Mouse (Mus musculus): ENCODE data around the gene Nkiras1.

The Nkiras1 gene

DNA sequence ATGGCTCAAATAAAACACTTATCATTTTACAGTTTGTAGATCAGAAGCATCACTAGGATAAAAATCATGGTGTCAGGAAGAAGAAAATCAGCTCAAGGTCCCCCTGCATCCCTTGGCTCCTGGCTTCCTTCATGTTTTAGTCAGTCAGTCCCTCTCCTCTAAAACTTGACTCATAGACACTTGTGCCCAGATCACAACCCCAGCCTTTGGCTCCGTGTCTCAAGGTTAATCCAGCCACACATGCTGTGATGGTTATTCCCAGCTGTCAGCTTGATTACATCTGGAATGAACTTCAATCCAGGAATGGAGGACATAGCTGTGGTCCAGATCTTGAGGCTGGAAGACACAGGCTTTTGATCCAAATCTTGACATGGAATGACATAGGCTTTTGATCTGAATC is 3.6 kb downstream of the Nkiras1 start:
- no peak for DNase-seq (ENCODE audit: low read depth, low spot score)

DNA sequence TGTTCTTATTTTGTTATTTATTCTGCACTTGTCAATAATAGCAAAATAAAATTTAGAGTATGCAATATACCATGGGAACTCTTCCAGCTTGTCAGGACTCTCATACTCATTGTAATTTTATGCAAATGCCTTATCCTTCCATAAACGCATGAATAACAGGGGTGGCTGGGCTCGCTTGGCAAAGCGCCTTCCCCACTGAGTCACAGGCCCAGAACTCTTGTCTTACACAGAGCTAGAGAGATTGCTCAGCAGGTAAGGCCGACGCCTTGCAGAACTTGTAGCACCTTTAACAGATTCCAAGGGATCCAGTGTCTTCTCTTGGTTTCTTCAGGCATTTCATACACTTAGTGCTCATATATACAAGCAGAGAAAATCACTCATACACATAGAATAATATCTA is 9.4 kb downstream of the Nkiras1 start:
- no peak for DNase-seq (ENCODE audit: low read depth, low spot score)

DNA sequence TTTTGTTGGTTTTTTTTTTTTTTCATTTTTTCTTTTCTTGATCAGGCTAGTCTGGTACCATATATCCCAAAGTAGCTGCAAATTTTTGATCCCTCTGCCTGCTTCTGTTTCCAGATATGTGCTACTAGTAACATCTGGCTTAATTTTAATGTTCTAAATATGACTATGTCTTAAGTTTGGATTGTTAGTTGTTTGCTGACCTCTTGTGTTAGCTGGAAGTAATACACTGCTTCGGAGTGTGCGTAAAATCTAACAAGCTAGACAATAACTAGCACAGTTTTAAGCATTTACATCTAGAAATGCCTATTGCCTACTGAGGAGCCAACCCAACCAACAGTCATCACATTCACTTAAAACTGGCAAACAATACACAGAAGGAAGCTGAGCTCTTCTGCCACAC is 13.6 kb downstream of the Nkiras1 start:
- no peak for DNase-seq (ENCODE audit: low read depth, low spot score)

DNA sequence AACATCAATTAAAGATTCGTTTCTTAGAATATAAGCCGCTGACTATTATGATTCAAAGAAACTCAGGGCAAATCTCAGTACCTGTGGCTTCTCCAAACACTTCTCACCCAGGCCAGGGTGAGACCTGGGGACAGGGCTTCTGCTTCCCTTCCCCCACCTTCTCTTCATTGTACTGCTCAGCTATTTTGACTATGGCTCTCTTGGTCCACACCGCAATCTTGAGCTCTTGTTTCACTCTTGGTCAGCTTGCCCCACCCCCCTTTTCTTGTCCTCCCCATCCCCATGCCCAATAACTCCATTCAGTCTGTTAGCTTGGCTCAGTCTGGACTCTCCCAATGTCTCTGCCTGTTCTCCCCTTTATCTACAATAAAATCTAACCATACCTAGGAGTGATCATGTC is 14.5 kb downstream of the Nkiras1 start:
- no peak for DNase-seq (ENCODE audit: low read depth, low spot score)

DNA sequence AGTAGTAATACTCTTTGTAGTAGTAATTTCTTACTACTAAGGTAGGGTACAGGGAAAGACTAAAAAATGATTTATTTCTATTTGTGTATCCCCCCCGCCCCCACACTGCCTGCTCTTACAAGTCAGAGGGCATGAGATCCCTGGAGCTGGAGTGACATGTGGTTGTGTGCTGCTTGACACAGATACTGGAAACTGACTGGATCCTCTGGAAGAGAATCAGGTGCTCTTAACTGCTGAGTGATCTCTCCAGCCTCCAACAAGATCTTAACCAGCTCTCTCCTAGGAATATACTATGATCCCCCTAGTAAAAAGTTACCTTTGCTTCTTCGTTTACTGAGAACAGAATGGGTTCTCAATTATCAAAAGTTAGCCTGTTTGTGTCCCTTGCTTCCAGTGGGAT is 15.5 kb downstream of the Nkiras1 start:
- DNase-seq (ENCODE audit: low read depth, low spot score), result peak; percentile 43

DNA sequence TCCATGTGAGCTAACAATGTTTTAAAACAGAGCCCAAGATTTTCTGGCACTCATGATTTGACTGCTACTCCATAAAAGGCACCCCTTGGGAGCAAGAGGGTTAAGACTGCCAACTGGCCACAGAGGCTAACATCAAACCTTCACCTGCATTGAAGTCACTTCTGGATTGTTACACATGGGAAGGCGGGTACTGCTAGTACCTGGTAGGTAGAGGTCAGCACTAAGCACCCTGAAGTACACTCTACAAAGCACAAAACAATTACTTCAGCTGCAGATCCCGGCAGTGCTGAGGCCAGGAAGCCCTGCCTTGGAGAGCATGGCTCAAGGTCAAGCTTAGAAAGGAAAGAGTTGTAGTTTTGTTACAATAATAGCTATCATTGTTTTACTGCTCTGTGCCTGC is 16.5 kb downstream of the Nkiras1 start:
- DNase-seq (ENCODE audit: low read depth, low spot score), result no peak

DNA sequence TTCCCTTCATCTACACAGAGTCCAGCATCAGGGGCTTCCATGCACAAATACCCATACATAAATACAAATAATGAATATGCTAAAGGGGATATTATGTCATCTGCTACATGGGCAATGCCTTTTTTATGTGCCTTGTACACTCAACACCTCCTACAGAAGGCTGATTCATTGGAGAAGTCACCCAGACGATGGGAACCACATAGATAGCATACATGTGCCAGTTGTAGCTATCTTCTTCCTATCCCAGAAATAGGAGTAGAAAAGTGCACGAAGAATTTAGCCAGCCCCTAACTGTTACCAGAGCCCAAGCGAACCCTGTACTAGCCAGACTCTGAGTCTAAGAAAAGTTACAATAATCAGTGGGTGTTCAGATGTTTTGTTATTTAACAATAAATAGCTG is 21.2 kb downstream of the Nkiras1 start:
- DNase-seq (ENCODE audit: low read depth, low spot score), result no peak

DNA sequence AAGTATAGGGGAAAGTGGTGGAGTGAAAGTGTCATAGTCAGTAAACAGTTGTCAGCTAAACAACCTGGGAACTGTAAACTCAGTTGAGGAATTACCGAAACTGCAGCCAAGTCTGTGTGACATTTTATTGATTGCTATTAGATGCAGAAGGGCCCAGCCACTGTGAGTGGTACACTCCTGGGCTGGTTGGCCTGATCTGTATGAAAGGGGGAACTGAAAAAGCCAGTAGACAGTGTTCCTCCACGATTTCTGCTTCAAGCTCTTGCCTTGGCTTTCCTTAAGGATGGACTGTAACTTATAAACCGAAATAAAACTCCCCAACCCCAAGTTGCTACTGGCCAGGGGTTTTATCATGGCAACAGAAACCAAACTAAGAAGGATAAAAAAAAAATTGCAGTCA is 21.6 kb downstream of the Nkiras1 start:
- no peak for DNase-seq (ENCODE audit: low read depth, low spot score)

DNA sequence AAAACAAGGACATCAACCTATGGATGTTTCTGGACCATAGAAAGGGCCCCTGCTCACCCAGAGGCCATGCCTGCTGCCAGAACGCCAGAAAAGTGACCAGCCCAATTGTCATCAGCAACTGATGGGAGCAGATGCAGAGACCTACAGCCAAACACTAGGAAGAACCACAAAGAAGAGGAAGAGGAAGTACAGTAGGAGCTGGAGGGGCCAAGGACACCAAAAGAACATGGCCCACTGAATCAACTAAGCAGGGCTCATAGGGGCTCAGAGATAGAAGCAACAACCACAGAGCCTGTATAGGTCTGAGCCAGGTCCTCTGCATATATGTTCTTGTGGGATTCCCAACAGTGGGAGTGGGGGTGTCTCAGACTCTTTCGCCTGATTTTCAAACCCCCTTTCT is 26.5 kb downstream of the Nkiras1 start:
- no peak for DNase-seq (ENCODE audit: low read depth, low spot score)

DNA sequence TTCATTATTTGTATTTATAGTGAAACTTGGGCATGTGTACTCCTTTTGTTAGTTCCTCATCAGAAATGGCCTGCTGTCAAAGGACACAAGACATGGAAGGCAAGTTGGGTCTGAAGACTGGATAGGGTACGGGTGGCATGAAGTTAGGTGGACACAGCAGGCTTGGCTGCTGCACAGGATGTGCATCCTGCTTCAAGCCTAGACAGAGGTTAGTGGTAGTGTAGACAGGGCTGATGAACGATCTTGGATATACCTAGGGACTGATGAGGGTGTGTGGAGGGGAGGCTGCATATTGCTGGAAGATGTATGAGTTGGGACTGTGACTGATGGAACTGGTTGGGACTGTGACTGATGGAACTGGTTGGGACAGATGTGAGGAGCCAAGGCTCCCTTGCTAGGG is 27.9 kb downstream of the Nkiras1 start:
- DNase-seq (ENCODE audit: low read depth, low spot score), result no peak

DNA sequence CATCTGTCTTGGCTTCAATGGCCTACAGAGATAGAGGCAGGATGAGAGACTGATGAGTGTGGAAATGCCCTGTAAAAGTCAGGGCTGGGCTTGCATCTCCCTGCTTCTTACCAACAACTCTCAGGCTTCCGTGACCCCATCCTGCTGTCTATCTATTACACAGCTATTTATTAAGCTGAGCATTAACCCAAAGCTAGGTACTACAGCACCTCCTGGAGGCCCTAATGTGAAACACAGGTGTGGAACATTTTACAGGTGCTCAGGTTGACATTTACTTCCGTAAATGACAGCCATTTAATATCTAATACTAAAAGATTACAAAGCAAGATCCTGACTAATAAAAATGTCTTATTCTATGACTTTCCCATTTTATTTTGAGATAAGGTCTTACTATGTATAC is 29.7 kb downstream of the Nkiras1 start:
- no peak for DNase-seq (ENCODE audit: low read depth, low spot score)

DNA sequence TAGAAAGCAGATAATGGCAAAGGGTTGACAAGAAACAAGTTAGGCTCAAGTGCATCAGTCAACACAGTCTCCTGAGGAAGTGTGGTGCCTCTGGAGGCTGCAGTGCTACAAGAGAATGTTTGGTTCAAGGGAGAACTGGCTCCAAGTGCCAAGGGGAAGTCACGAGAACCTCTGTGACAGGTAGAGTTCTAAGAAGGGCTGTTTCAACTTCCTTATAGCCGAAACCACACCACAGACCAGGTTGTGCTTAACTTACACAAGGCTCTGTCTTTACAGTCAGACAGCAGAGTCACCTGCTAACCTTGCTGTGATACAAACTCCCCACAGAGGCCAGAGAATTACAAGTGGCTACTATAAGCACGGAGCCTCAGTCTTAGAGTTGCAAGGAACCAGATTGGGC is 30.7 kb downstream of the Nkiras1 start:
- no peak for DNase-seq (ENCODE audit: low read depth, low spot score)

DNA sequence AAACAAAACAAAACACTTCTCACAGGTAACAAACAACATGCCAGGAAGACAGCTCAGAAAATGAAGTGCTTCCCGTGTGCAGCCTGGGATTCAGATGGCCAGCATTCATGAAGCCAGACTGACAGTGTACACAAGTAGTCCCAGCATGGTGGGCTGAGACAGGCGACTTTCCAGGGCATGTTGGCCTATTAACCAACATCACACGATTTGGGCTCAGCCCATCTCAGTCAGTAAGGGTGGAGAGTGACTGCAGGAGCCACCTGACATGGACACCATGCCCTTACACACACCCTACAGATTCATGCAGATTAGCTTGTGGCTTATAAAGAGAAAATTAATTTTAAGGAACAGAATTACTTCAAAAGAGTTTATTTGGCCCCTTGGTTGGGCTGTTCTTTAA is 31.8 kb downstream of the Nkiras1 start:
- DNase-seq (ENCODE audit: low read depth, low spot score), result no peak

DNA sequence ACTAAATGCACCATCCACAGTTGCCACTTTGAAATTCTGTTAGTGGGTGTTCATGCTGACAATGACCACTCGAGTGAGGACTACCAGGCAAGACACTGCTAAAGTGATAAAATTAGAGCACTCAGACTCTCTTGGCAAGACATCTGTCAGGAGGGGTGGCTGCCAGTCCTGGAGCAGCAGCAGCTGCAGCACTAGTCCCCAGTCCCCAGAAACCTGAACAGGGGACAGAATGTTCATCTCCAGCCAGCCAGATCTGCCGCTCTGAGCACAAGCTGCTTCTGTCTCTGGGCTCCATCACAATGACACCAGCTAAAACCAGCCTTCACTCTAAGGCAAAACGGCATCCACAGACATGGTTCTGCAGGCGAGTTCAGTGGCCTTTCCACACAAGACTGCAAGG is 32.3 kb downstream of the Nkiras1 start:
- DNase-seq (ENCODE audit: low read depth, low spot score), result peak; percentile 90

DNA sequence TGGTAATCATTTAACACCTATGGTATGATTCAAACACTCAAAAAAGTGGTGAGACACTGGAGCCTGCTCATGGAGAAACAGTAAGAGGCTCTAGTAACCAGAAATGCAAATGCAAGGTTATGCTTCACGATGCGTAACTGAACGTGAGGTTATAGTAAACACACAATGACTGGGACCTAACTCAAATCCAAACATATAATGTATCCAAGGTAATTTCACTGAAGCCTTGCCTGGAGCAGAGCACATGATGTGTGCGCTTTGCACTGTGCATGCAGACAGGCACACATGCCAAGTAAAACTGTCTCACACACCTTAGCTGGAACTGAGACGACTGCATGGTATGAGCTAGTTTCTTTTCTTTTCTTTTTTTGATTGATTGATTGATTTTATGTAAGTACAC is 33.2 kb downstream of the Nkiras1 start:
- DNase-seq (ENCODE audit: low read depth, low spot score), result no peak

DNA sequence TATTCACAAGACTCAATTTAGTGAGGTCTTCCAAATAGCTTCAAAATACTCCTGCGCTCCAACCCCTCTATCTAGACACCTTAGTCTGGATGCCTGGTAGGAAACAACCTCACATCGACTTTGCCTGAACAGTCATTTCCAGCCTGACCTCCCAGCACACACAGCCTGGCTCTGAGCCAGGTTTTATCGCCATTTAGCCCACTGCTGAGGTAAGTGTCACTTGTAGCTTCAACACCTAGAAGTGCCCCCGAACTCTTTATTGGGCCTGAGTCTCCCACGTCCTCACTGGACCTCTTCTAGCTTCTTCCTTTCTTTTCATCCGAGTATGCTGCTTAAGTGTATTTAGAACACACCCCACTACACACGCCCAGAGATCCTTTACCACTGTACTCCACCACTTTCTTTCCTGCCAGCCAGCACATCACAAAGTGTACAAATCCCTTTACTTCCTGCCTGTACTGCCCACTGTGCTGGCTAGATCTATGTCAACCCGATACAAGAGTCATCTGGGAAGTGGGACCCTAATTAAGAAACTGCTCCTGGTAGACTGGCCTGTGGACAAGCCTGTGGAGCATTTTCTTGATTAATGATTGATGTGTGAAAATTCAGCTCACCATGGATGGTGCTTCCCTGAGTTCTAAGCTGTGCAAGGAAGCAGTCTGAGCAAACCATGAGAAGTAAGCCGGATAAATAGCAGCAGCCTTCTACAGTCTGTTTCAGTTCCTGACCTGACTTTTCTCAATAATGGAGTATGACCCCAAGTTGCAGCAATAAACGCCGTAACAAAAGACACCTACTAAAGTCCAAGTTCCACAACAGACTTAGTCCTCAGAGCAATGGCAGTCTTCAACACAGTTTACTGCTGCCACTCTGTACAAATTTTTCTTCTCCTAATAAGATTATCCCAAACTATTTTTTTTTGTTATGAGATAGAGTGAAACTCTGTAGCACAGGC is 46.8 kb downstream of the Nkiras1 start:
- DNase-seq (ENCODE audit: low read depth, low spot score), result no peak

DNA sequence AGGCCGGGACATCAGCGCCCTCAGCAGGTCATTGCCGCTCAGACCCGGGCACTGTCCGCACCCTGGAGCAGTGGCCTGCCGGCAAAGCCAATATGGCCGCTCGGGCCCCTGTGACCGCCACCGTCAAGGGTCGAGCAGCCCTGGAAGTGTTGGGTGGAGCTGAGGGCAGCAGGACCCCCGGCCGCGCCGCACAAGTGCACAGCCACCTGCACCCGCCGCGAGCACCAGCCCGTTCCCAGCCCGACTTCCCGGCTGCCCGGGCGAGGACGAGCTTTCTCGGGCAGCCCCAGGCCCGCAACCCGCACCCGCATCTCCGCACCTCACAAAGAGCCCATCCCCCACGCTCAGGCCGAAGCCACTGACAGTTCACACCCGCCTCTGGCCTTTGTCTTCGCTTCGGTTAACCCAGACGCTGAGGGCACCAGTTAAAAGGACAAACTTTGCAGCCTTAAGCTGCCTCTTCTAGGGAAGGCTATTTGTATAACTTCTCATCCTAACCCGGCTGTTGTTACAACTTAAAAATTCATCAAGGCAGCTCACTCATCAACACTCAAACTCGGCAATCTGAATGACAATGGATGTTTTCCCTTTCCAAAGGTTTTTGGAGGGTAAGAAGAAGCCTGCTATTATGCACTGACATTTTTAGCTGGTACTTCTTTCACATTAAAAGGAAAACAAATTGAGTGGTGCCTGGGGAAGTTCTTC is 56.2 kb downstream of the Nkiras1 start:
- DNase-seq (ENCODE audit: low read depth, low spot score), result no peak

DNA sequence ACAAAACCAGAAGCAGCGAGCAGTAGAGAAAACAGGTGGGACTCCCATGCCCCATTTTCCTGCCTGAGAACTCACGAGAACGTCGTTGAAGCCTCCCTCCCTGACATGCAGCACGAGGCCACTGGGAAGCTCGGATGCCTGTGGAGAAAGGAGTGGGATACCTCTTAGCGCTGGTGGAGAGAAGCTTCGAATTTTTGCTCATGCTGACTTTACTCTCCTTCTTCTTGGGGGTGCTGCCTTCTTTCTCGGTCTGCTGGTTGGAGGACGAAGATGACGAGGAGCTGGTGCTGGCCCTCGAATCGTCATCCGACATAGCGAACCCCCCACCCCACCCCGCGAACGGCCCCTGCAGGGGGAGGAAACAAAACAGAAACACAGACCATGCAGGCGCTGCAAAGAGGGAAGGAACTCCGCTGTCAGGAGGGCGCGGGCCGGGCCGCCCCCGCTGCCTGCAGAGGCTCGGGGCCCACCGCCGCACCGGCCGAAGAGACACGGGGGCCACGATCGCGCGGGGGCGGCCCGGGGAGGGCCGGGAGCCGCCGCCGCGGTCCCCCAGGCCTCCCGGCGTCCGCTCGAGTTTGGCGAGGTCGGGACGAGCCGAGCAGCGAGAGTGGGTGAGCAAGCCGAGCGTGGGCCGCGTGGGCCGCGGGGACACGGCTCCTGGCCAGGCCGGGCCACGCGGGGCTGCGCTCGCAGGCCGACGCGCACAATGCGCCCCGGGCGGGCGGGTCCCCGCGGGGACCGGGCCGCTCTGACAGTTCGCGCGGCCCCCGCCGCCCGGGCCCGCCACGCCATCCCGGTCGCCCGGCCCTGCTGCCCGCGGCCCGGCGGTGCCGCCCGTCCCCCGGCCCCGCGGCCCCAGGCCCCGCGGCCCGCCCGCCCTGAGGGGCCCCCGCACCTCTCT is 60.1 kb downstream of the Nkiras1 start:
- no peak for DNase-seq (ENCODE audit: low read depth, low spot score)

DNA sequence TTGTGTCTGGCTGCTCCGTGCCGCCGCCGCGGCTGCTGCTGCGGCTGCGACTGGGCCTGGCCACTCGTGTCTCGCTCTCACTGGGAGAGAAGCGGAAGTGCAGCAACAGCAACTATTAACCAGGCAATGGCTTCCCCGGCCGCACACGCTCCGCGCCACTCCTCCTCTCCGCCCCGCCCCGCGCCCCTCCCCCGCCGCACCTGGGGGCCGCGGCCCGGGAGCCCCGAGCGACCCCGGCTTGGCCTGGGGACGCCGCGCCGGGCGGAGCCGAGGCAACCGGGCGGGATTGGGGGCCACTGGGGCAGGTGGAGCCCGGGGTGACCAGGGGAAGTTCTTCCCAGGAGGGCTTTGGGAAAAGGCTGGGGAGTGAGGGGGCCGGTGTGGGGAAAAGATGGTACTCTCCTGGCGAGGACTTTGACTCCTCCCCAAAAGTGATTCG is 60.8 kb downstream of the Nkiras1 start, which contains the start of gene Ube2e1:
Ube2e1 (minus strand) TSS at position 167 of the 439 bp plus-strand sequence.
- peak; percentile 50 for DNase-seq (ENCODE audit: low read depth, low spot score)

Measured in skeletal muscle tissue, adult 2 months (tissue).